Mouse (Mus musculus) R1 (cell line): ENCODE results near the gene Stambpl1.

Experiments
- DNase-seq: peaks from one replicate; pipeline ENCODE4 v3.0.0-alpha.2; 2018; ENCODE audit warnings: low read depth, low spot score

Stambpl1 gene

GRCm38 (mm10) chr19:34283614-34284013 is 91.6 kb downstream of the Stambpl1 start:
- no peak for DNase-seq

- no peak for DNase-seq
Measured at GRCm38 (mm10) chr19:34284383-34284782, 92.4 kb downstream of the Stambpl1 start.

- DNase-seq: no peak
Measured at GRCm38 (mm10) chr19:34284826-34285225, 92.8 kb downstream of the Stambpl1 start.

GRCm38 (mm10) chr19:34287221-34287620 is 95.2 kb downstream of the Stambpl1 start:
- DNase-seq: no peak

GRCm38 (mm10) chr19:34287656-34288415 is 95.8 kb downstream of the Stambpl1 start:
- no peak for DNase-seq

GRCm38 (mm10) chr19:34288696-34289095 is 96.7 kb downstream of the Stambpl1 start:
- no peak for DNase-seq
